Mouse (Mus musculus) frontal cortex, postnatal 14 days (tissue): Measurements from ENCODE around the gene Olfr281.
A peak's percentile ranks its signal among the peaks of the same experiment; 100 is the strongest.

Experiments
- DNase-seq, 2 experiments: peaks; one replicate each; pipeline ENCODE4 v3.0.0; 2022; ENCODE audit warnings: low spot score in 2 of 2

Gene Olfr281

DNA sequence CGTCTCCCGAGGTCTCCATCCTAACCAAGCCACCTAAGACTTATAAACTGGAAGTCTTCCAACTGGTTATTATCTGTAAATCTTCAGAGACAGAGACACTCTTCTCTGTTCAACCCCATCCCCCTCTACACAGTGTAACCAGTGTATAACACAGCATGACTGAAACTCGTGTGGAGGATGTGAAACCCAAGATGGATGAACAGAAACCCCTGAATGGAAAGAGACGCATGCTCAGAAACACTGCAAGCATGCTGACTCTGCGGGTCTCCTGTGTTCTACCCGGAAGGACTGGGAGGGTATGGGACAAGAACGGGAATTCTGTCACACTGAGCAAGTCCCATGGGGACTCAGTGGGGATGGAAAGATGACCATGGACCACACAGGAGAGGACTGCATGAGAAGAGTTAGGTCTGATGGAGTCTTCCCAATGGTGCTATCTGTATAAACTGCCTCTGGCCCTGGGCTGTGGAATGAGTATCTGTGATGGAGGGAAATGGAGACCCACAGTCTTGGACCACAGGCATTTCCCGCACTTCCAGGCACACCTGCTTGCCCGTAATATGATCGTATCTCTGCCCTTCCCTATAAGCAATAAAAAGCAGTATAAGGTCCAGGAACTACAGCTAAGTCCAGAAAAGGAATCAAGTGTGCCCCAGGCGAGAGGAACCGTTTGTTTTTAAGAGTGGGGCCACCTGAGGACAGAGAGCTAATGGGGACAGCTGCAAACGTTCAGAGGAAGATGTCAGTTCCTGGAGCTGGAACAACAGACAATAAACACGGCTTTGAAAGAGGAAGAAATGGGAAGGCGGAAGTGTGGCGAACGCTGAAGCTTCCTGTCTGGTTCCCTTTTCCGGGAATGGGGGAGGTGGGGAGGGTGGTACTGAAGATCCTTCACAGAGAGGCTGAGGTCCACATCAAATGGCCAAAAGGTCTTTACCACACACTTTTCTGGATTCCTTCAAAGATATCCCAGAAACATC is 31.8 kb downstream of the Olfr281 start:
- DNase-seq = no peak

DNA sequence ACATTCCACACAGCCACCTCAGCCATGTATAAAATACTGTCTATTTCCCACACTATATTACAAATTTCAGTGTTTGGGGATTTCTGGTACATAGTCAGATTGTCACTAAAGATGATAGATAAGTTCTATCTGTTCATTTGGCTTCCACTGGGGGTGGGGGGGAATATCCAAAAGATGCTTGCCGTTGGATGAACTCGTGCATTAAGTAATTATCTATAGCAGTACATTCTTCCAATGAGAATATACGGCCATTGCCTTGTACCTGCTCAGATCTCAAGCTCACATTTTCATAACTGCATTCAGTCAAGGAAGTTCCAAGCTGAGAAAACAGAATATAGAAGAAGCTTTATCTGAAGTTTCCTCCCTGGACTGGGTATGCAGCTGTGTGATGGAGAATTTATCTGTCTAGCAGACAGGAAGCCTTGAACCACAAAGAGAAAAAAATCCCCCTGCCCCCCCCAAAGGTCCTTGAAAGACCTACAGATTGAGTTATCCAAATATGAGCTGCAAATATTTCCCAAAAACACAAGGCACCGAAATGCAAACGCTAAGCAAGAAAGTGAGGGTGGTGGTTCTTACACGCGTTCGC is 34.1 kb downstream of the Olfr281 start:
- DNase-seq = no peak

DNA sequence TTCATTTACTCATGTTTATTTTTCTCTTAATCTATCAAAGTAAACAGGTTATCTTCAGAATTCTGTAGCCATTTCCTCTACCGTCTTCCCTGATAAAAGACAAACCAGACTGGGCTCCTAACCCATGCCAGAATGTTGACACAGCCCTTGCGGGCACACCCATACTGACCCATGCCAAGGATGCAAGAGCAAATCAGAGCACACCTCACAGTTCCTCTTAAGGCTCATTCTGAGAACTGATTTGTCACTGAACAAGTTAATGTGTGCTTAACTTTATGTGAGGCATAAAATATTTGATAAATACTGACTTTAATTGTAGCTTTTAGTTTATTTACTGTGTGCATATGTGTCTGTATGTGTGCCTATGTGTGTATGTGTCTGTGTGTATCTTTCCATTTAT is 38.9 kb downstream of the Olfr281 start:
- no peak for DNase-seq

DNA sequence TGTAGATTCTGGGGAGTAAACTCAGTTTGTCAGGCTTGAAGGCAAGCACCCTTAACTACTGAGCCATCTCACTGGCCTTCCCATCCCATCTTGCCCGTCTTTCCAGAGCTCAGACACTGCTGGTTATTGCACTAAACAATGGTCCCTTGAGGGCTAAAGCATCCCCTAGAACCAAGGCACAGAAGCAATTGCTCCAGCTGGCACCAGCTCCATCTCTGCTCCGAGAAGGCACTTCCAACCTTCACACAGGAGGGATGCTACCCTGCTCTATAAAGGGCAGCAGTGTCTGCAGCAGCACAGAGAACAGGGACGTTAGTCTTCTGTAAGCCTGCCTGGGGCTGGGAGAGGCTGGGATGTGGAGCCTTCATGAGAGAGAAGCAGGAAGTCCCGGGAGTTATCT is 39.7 kb downstream of the Olfr281 start, which contains the start of gene Olfr279:
Olfr279 (plus strand) TSS at position 301 of the 400 bp plus-strand sequence.
- no peak for DNase-seq

DNA sequence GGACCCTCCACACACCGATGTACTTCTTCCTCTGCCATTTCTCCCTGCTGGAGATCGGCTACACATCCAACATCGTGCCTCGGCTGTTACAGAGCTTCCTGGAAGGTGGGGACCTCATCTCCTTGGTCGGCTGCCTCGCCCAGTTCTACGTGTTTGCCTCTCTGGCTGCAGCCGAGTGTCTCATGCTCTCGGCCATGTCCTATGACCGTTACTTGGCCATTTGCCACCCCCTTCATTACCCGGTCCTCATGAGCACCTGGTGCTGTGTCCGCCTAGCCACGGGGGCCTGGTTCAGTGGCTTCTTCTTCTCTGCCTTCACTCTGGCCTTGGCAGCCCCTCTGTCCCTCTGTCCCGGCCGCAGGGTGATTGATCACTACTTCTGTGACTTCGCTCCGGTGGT is 45.2 kb downstream of the Olfr281 start:
- no peak for DNase-seq

DNA sequence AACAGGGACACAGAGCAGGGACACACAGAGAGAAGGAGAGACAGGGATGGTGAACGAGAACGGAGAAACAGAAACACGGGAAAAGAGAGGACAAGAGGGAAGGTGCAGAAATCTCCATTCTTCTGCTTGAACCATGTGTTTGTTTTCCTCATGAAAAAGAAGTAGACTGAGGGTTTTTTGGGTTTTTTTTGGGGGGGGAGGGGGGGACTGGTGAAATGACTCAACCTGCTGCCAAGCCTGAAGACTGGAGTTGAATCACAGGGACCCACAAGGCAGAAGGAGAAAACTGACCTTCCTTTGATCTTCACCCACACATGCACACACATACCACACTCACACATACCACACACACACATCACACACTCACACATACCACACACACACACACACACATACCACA is 50.9 kb downstream of the Olfr281 start:
- no peak for DNase-seq

DNA sequence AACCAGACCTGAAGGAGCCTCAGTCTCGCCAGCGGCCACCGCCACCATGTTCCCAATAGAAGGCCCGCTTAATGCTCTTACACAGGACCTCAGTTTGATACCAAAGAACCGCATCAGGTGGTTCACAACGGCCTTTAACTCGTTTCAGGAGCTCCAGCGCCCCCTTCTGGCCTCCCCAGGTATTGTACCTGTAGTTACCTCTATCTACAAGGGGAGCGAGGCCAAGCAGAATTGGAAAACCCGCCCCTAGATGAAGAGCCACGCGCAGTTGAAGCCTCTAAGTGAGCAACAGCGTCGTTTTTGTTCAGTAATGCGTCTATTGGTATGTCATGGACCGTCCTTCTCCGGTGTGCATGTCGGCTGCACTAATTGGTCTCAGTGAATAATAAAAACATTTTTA is 52.1 kb downstream of the Olfr281 start:
- DNase-seq = peak; percentile 40 to 66

DNA sequence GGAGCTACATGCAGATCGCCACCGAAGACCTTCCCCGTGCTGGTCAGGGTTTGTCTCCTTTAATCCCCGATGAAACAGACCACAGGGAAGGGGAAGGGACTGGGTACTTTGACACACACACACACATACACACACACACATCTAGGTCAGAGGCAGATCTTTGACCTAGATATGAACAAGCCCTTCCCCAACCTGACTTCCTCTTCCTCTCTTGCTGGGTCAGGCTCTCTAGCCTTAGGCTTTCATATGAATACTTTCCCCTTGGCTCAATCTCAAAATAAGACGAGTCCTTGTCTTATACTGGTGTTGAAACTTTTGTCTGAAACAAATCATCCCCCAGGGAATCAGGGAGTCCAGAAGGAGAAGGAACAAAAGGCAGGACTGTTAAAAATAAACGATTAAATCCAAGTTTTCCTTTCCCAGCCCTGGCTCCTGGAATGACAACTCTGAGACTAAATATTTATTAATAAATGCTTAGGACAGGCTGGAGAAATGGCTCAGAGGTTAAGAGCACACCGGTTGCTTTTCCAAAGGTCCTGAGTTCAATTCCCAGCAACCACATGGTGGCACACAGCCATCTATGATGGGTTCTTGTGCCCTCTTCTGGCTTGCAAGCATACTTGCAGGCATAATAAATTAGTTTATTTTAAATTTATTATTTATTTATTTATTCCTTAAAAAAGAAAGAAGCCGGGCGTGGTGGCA is 54.0 kb downstream of the Olfr281 start:
- no peak for DNase-seq

DNA sequence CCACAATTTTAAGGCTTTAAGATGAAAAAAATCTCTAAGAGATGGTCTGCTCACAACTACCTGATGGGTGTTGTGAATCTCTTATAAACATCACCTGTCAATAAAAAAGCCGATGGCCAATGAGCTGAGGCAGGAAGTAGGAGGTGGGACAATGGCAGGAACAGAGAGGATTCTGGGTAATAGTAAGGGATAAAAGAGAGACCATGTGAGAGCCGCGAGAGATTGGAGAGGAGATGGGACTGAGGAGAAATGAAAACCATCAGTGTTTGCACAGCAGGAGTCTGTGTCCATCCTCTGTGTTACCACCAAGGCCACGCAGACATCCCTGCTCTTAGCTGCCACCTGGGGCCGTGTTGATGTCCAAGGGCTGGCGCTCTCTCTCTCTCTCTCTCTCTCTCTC is 54.9 kb downstream of the Olfr281 start:
- DNase-seq = no peak

DNA sequence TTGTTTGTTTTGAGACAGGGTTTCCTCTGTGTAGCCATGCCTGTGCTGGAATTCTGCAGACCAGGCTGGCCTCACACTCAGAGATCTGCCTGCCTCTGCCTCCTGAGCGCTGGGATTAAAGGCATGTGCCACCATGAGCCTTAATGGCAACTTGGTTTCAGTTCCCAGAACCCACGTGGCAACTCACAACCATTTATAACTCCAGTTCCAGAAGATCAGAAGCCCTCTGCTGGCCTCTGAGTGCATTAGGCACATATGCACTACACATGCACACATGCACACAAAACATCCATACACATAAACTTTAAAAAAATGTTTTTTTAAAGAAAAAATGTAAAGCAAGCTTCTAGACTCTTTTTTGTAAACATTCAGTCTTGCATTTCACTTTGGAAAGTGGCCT is 57.0 kb downstream of the Olfr281 start:
- DNase-seq = no peak
